Mouse (Mus musculus) C2C12 (cell line): ENCODE measurements around the gene Rbm5. TPM values are rescaled to one million over a fixed set of nuclear protein-coding genes. Genes with fewer than 3 reads are reported as not detected.

Experiments
- H3K27me3 ChIP-seq: one replicate; pipeline ENCODE4 v1.6.1; 2011; ENCODE audit not compliant: control insufficient read depth, insufficient read depth, insufficient read length
- H3K36me3 ChIP-seq: one replicate; pipeline ENCODE4 v1.6.1; 2011; ENCODE audit not compliant: control insufficient read depth, insufficient read depth
- H3K4me3 ChIP-seq: one replicate; pipeline ENCODE4 v1.5.1; 2011; ENCODE audit warnings: mild to moderate bottlenecking, control low read depth; ENCODE audit not compliant: poor library complexity, insufficient read depth, severe bottlenecking
- H3K79me2 ChIP-seq: one replicate; pipeline ENCODE4 v1.6.1; 2011; ENCODE audit not compliant: control insufficient read depth, insufficient read depth
- H3K79me3 ChIP-seq: one replicate; pipeline ENCODE4 v1.6.1; 2011; ENCODE audit warnings: low read depth, control low read depth
- H3ac ChIP-seq: one replicate; pipeline ENCODE3; 2011; ENCODE audit warnings: low read depth; ENCODE audit not compliant: control insufficient read depth, insufficient read length
- CEBPB ChIP-seq: IDR thresholded peaks from one replicate; pipeline ENCODE4 v1.6.1; 2011; ENCODE audit warnings: low read depth, mild to moderate bottlenecking, control low read depth, moderate library complexity
- CTCF ChIP-seq: IDR thresholded peaks from one replicate; pipeline ENCODE4 v1.5.1; 2011; ENCODE audit not compliant: control insufficient read depth, insufficient read depth, insufficient read length
- FOSL1 ChIP-seq: IDR thresholded peaks from one replicate; pipeline ENCODE4 v1.8.0; 2011; ENCODE audit warnings: mild to moderate bottlenecking, low read length; ENCODE audit not compliant: poor library complexity, insufficient read depth, severe bottlenecking
- MAX ChIP-seq: IDR thresholded peaks from one replicate; pipeline ENCODE4 v1.6.1; 2011; ENCODE audit warnings: mild to moderate bottlenecking, control low read depth
- MYOD1 ChIP-seq: IDR thresholded peaks from one replicate; pipeline ENCODE4 v1.6.1; 2011; ENCODE audit warnings: low read depth; ENCODE audit not compliant: control insufficient read depth, insufficient read length
- MYOG ChIP-seq: IDR thresholded peaks from one replicate; pipeline ENCODE4 v1.6.1; 2011; ENCODE audit not compliant: control insufficient read depth, insufficient read length; ENCODE audit errors: extremely low read depth
- USF1 ChIP-seq: IDR thresholded peaks from one replicate; pipeline ENCODE4 v1.6.1; 2011; ENCODE audit warnings: low read depth, mild to moderate bottlenecking, control low read depth, moderate library complexity
- polyA plus RNA-seq: library from polyadenylated mRNA; unstranded; fragments of >200 nt; fragmentation: generic; extraction: Trizol; gene quantifications from one replicate; pipeline ENCODE4 v1.2.1, GENCODE M21; 2012; ENCODE audit warnings: missing spikeins

The Rbm5 gene
- polyA plus RNA-seq, 1 experiment: 29.8 TPM

DNA sequence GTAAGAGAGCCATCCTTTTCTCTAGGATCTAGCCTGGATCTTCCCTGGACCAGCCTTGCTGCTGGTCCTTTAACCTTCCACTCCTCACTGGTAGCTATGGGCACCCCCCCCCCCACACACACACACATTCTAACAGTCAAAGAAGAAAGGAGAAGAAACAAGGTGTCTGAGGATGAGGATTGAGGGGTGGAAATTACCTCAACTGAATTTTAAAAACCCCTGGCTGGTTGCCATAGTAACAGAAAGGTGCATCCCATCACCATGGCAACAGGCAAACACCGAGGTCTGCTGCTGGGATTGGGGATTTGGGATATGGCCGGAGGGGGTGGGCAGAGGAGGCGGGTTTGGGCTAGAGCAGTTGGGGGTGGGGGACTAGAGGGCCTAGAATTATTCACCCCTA is 41.1 kb downstream of the Rbm5 start:
- Histone ChIP-seq H3K79me2 (no peaks in the 10 kb centered on the region), H3K36me3 (no peaks in the 10 kb centered on the region), H3K79me3 (no peaks in the 10 kb centered on the region), H3ac (no peak overlapping the region), H3K4me3 (no peak overlapping the region), H3K27me3 (peaks cover 4% of the 10 kb centered on the region)
- no peak for TF ChIP-seq CTCF
- no peak for TF ChIP-seq USF1

DNA sequence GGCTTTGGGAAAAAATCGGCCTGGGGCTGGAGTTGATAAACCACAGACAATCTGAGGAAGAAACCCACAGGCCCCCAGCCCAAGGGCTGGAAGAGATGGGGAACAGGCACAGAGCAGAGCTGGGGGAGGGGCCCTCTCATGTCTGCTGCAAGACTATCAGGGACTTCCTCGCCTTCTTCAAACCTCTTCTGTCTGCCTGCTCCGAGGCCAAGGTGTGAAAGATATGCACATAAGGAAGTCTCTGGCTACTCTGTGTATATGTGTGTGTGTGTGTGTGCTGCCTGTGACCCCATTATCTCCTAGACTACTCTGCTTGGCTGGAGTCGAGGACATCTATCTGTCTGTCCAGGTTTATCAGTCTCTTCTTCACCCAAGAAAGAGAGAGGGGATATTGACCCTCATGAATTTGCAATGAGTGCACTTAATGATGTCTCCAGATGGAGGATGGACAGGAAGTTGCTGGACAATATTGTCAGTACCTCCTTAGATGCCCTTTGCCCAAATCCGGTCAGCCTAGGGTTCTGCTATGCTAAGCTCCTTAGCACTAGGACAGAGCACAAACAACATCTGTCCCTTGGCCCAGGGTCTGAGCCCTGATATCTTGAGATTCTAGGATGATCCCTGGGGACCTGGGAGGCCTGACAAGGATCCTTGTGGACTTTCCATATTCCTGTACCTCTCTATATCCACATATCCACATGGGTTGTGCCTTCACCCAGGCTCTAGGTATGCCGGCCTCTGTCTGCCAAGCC is 41.7 kb downstream of the Rbm5 start:
- no peaks in the 10 kb centered on the region for H3K36me3 ChIP-seq
- no peak overlapping the region for H3K4me3 ChIP-seq
- no peak for TF ChIP-seq FOSL1
- TF ChIP-seq CEBPB: no peak
- TF ChIP-seq MYOG: no peak
- TF ChIP-seq MYOD1: no peak
- TF ChIP-seq USF1: no peak
- TF ChIP-seq MAX: no peak
- TF ChIP-seq CTCF: no peak
- H3K79me2 ChIP-seq: no peaks in the 10 kb centered on the region
- peaks cover 3% of the 10 kb centered on the region for H3K27me3 ChIP-seq
- no peaks in the 10 kb centered on the region for H3K79me3 ChIP-seq
- no peak overlapping the region for H3ac ChIP-seq

DNA sequence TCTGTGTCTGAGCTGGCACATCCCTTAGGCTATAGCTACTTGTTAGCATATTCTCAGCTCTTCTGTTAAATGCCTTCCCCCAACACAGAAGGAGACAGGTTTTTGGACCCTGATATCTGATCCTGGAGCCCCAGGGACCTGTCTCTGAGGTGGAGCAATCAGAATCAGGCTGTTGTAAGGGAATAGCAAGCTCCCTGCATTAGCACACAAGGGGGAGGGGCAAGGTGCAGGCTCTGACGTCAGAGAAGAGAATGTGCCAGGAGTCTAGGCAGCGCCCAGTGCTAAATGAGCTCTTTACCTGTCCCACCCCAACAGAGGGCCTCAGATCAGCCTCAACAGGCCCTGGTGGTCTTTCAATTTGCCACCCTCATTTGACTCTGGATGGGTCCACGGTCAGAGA is 43.8 kb downstream of the Rbm5 start:
- no peak overlapping the region for H3ac ChIP-seq
- H3K4me3 ChIP-seq: no peak overlapping the region
- H3K79me3 ChIP-seq: no peaks in the 10 kb centered on the region
- peaks cover 5% of the 10 kb centered on the region for H3K27me3 ChIP-seq
- H3K79me2 ChIP-seq: no peaks in the 10 kb centered on the region
- no peaks in the 10 kb centered on the region for H3K36me3 ChIP-seq
- TF ChIP-seq CTCF (no peak), MYOG (no peak), MYOD1 (no peak), MAX (no peak), CEBPB (no peak), FOSL1 (no peak), USF1 (no peak)

DNA sequence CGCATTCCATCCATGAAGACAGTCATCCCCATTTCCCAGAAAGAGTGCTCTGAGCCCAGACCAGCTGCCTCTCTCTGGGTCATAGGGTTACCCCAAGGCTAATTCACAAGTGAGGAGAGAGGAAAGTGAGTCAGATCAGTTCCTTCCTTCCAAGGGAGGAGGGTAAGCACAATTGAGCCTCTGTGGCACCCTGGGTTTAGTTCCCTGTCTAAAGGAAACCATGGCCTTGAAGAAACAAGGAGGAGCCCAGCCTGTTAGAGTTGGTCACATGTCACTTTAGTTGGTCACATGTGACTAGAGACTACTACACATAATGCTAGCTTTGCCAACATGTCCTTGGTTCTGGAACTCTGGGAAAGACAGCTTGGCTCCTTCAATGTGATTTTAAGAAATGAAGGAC is 46.0 kb downstream of the Rbm5 start:
- Histone ChIP-seq H3K79me2 (no peaks in the 10 kb centered on the region), H3K4me3 (no peak overlapping the region), H3K27me3 (peaks cover 10% of the 10 kb centered on the region), H3K79me3 (no peaks in the 10 kb centered on the region), H3ac (no peak overlapping the region), H3K36me3 (no peaks in the 10 kb centered on the region)
- TF ChIP-seq FOSL1: no peak
- TF ChIP-seq MYOG: no peak
- TF ChIP-seq MYOD1: no peak

DNA sequence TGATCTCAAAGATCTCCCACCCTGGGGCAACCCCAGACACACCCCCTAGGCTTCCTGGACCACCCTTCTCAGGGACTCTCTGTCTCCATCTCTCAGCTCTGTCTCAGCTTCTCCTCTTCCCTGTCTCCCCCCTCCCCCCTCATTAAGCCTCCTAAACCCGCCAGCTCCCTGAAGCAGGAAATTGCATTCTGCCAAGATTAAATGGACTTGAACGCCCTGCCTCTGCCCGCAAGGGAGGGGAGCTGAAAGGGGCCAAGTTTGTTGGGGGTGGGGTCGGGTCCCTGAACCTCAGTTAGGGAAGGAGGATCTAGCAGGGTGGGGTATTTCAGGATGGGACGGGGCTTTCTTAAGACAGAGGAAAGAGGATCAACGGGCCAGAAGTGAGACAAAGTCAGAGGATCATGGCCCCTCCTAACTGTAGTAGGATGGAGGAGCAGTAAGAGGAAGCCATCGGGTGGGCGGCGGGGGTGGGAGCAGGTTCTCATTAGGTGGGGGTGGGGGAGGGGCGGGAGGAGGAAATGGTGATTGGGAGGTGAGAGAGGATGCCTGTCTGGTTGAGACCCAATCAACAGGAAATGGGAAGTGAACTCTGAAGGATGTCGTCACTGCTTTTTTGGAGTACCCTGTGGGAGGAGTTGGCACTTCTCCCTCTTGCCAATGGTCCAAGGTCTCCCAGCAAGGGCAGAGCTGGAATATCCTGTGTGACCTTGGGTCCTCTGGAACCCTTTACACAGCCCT is 46.8 kb downstream of the Rbm5 start:
- H3K79me2 ChIP-seq: no peaks in the 10 kb centered on the region
- no peaks in the 10 kb centered on the region for H3K36me3 ChIP-seq
- H3ac ChIP-seq: no peak overlapping the region
- no peak overlapping the region for H3K4me3 ChIP-seq
- H3K79me3 ChIP-seq: no peaks in the 10 kb centered on the region
- TF ChIP-seq MYOG (no peak), MAX (no peak), CTCF (no peak), USF1 (no peak), MYOD1 (no peak), FOSL1 (no peak), CEBPB (no peak)
- peaks cover 16% of the 10 kb centered on the region for H3K27me3 ChIP-seq

DNA sequence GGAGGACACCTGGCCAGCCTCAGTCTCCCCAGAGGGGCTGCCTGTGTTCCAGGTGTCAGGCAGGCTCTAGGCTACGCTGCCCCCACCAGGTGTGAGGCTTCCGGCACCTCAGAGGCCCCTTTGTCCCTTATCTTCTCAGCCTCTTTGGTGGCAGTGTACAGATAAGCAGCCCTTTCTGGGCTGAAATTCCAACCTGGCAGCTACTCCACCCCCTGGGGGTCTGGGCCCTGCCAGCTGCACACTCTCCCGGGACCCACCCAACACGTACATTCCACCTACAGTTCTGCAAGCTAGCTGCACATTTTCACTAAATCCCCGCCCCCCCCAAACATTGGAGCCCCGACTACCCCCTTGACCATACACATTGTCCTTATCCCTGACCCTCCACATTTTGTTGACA is 47.5 kb downstream of the Rbm5 start:
- Histone ChIP-seq H3K79me3 (no peaks in the 10 kb centered on the region), H3K79me2 (no peaks in the 10 kb centered on the region), H3K4me3 (no peak overlapping the region), H3K36me3 (no peaks in the 10 kb centered on the region), H3ac (no peak overlapping the region), H3K27me3 (peaks cover 23% of the 10 kb centered on the region)
- TF ChIP-seq CEBPB (no peak), USF1 (no peak), MYOD1 (no peak), FOSL1 (no peak), MAX (no peak), CTCF (no peak), MYOG (no peak)
